Mouse (Mus musculus) layer of hippocampus, adult 18-20 months (tissue): Measurements from ENCODE around the gene Sergef. TPM values are rescaled to one million over a fixed set of nuclear protein-coding genes. Genes with fewer than 3 reads are reported as not detected.

Experiments
- DNase-seq, 2 experiments: peaks; one replicate each; pipeline ENCODE4 v3.0.0; 2022; ENCODE audit warnings: low spot score in 2 of 2
- total RNA-seq, 2 experiments: library from RNA; stranded (reverse); gene quantifications; 2 replicates each; pipeline ENCODE4 v1.2.3; 2021

Gene Sergef
- total RNA-seq, 2 experiments from 2014 or later = 47.9 to 50.8 TPM

GRCm38 (mm10) chr7:46544195-46544641 lies 95.4 kb downstream of the Sergef start:
- peak; percentile 44 to 53 for DNase-seq

DNA sequence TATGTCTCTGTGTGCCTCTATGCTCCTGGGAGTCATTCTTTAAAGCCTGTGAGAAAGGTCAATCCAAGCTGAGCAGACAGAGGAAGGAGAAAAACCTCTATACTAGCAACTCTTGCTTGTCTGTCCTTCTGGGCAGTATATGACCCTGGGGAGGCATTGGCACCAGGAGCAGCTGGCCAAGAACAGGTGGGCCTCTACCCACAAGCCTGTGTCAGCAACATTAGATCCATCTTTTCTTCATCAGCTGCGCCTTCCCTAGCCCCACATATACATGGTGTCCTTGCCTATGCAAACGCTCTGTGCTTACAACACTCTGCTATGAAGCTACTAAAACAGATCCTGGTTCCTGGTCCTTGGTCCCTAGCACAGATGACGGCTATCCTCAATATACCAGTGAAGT lies 97.5 kb downstream of the Sergef start:
- no peak for DNase-seq

GRCm38 (mm10) chr7:46540616-46541015 lies 99.0 kb downstream of the Sergef start:
- no peak for DNase-seq

DNA sequence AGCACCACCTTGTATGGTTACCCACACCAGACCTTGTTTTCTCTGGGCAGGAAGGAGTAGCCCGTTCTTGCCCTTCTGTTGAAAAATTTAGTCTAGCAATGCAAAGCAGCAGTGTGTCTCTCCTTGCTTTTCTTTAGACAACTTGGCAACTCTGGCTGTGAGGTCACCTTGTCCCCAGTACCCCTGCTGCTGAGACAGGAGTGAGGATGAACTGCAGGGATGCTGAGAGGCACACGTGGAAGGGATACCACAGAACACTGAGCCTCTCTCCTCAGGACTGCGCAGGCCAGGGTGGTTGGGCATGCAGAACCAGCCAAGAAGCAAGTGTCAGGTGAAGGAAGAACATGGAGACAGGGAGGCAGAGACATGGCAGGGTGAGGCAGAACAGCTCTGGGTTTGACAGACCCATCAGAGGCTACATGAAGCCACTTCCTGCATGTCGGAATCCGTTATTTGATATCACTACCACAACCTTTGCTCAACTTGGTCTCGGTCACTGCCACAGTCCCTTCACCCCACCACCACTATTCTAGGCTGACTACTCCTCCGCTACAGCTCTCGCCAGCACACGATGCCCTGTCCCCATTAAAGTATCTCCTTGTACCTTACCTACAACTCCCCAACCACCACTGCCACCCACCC lies 103.0 kb downstream of the Sergef start:
- DNase-seq = no peak

GRCm38 (mm10) chr7:46535429-46535799 lies 104.2 kb downstream of the Sergef start:
- DNase-seq = peak; percentile 55 to 65

DNA sequence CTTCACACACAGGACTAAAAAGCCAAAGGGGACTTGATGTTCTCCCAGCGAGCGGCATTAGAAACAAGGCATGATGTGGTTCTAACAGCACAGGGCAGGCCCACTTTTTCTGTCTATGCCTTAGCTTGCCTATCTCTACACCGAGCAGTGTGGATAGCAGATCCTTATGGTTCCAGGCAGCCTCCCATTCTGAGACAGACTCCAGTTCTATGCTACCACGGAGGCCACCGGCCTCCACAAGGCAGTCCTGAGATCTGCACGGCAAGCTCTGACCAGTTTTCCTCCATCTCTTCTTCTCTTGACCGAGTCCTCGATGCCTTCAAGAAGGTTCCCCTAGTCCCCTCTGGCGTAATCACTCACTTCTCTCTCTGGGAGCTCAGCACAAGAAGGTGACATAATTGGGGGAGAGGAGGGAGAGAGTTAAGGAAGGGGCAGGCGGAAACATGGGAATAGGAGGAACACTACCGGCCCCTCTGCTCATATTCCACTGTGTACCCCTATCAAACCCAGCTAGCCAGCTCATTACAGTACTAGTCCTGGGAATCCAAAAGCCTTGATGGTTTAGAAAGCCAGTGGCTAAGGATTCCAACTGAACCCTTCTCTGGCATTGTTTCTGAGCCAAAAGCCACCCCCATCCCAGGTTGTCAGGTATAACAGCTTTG lies 104.7 kb downstream of the Sergef start:
- DNase-seq = no peak

DNA sequence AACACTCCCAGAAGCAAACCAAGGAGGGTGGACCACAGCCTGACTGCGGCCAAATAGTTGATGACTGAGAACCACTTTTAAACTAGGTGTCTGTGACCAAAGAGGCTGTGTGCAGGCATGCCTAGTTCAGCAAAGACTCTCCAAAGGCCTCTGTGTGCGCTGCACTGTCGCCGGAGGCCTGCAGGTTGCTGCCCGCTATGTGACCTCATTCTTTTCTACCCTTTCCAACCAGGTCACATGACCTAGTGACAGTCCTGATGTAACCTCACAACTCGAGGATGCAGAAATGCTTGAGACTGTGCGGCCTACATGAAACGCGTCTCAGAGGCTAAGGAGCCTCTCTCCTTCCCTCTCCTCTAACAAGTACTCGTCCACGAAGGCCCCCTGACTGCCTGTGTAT lies 106.1 kb downstream of the Sergef start:
- no peak for DNase-seq

DNA sequence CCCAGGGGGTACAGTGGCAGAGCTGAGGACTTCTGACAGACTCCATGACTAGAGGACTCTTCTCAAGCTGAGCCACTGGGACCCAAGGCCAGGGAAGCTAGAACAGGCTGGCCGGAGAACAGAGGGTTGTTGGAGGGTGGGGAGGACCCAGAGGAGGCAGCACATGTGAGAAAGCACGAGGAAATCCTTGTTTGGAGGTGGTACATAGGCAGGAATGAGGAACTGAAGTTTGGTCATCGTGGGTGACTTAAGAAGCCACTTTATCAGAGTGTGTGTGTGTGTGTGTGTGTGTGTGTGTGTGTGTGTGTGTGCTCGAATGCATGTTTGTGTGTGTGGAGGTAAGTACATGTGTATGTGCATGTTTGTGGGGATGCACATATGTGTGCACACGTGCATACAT lies 108.3 kb downstream of the Sergef start:
- no peak for DNase-seq

- no peak for DNase-seq
Measured at GRCm38 (mm10) chr7:46529930-46530329, 109.7 kb downstream of the Sergef start.

DNA sequence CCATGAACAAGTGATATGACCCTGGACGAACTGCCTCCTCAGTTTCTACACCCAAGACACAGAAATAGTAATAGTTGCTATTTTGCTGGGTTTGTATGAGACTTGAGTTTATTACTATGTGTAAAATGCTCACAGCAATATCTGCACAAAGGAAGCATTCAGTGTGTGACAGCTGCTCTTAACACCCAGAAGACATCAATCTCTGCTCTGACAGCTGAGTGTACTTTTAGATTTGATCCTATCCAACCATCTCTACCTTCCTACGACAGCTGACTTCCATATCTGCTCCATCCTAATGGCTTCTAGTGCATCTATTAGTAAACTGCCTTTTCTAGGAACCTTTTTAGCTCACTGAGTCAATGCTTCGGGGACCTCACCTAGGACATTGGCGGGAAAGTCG lies 110.3 kb downstream of the Sergef start:
- no peak for DNase-seq

DNA sequence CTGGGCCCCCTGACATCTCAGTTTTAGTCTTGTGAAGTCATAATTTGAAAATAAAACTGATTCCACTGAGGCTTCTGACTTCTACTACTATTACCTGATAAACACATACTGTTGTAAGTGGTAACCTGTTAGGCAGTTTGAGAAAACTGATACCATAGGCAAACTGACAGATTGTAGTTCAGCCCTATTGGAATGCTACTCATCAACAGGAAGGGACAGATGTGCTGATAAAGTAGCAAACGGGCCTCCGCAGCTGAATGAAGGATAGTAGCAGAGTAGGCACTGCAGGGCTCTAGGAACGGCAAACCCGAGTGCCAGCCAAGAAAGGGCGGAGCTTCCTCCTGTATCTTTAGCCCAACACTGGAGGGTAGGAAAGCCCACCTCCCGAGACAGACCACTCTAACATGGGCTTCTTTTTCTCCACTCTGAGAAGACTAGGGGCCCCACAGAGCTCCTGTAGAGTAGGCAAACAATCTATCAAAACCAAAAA lies 112.9 kb downstream of the Sergef start:
- DNase-seq = no peak

GRCm38 (mm10) chr7:46523215-46523614 lies 116.4 kb downstream of the Sergef start:
- no peak for DNase-seq

DNA sequence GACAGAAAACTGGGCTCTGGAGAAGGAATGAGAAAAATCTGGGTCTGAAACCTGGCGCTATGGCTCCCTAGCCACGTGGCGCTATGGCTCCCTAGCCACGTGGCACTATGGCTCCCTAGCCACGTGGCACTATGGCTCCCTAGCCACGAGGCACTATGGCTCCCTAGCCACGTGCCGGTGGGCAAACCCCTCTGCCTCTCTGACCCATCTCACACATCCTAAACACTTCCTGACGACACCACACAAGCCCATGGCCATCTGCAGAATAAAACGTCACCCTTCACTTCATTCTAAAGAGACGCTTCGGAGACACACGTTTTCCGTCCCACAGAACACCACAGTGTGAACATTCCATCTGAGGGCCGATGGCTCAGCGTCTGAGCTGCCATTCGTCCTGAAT lies 117.8 kb downstream of the Sergef start:
- no peak for DNase-seq

DNA sequence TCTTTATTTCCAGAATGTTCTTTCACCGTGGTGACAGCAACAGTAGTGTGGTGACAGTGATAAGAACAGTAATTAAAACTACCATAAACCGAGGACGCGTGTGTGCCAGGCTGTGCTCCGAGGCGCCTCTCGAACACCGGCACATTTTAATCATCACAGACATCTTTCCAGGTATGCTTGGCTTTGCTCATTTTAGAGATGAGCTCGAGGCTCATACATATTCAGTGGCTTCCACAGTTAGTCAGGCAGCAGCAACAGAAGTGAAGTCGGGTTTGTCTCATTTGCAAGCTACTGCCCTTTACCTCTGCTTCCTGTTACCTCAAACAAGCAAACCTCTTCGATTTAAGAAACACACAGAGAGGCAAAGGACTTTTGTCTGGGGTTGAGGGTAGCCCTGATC lies 120.5 kb downstream of the Sergef start:
- no peak for DNase-seq

DNA sequence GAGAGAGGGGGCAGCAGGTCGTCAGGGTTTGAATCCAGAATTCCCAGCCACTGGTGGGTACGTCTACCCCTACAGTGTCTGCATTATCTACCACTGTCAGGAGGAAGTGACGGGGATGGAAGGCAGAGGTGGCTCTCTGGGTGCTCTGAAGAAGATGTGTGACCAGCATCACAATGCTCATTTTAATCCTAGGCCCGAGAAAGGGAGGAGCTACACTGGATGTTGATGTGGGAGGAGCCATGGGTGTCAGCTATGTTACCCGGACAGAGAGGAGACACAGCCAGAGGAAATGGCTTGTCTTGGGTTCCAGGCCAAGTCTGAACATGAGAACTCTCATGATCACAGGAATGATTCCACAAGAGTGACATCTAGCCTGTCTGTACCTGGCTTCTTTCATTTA lies 122.4 kb downstream of the Sergef start:
- no peak for DNase-seq

- DNase-seq = no peak
Measured at GRCm38 (mm10) chr7:46515960-46516359, 123.6 kb downstream of the Sergef start.

DNA sequence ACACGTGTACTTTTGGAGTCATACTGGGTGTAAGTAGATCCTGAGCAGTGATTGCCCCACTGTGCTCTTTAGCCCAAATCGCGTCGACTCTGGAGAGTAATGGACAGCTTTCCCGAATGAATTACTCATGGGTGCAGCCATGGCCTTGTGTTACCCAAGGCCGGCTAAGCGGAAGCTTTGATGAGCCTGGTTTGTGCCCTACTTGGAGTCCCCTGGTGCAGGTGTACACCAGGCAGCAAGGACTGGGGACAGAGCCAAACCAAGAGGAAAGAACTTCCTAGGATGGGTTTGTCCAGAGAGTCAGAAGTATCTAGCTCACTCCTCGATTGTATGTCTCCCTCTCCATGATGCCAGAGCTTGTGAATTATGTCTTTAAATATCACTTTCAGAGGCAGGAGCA lies 124.6 kb downstream of the Sergef start:
- DNase-seq = no peak

GRCm38 (mm10) chr7:46513562-46513961 lies 126.0 kb downstream of the Sergef start:
- DNase-seq = peak; percentile 34 to 73

GRCm38 (mm10) chr7:46512792-46513191 lies 126.8 kb downstream of the Sergef start:
- DNase-seq = no peak

- DNase-seq = no peak
Measured at GRCm38 (mm10) chr7:46510806-46511205, 128.8 kb downstream of the Sergef start.

- DNase-seq = peak; percentile 25 to 28
Measured at GRCm38 (mm10) chr7:46509391-46510310, 130.0 kb downstream of the Sergef start.
